Mouse (Mus musculus) limb, embryonic 14.5 days (tissue): Measurements from ENCODE around the gene Zfp217. TPM values are rescaled to one million over a fixed set of nuclear protein-coding genes. Genes with fewer than 3 reads are reported as not detected.

ENCODE experiments used
- ATAC-seq: fragments of 200-750 bp; cut with Nextera tagmentation; 2 replicates; pipeline ENCODE4 v1.8.0; 2017; ENCODE audit warnings: low read depth, moderate number of reproducible peaks, moderate TSS enrichment; ENCODE audit not compliant: low FRiP score
- DNase-seq: peaks from one replicate; pipeline ENCODE4 v3.0.0-alpha.2; 2015; ENCODE audit warnings: low spot score
- H3K27ac ChIP-seq: fragments of 300-500 bp; sonication (generic); replicated peaks from 2 replicates; pipeline ENCODE4 v1.5.1; 2014; ENCODE audit warnings: low read depth, mild to moderate bottlenecking, low read length, moderate library complexity, mixed read lengths
- H3K27me3 ChIP-seq: fragments of 300-500 bp; sonication (generic); 2 replicates; pipeline ENCODE4 v1.6.1; 2014; ENCODE audit warnings: low read length, mixed read lengths; ENCODE audit not compliant: control insufficient read depth, insufficient read depth
- H3K36me3 ChIP-seq: fragments of 300-500 bp; sonication (generic); 2 replicates; pipeline ENCODE4 v1.6.1; 2014; ENCODE audit warnings: mild to moderate bottlenecking, low read length, moderate library complexity, mixed read lengths; ENCODE audit not compliant: control insufficient read depth, insufficient read depth
- H3K4me1 ChIP-seq: fragments of 300-500 bp; sonication (generic); 2 replicates; pipeline ENCODE4 v1.6.1; 2014; ENCODE audit warnings: antibody characterized with exemption, low read length, mixed read lengths; ENCODE audit not compliant: control insufficient read depth, insufficient read depth
- H3K4me2 ChIP-seq: fragments of 300-500 bp; sonication (generic); replicated peaks from 2 replicates; pipeline ENCODE4 v1.6.1; 2014; ENCODE audit warnings: low read depth, mild to moderate bottlenecking, low read length, moderate library complexity; ENCODE audit not compliant: severe bottlenecking
- H3K4me3 ChIP-seq: fragments of 300-500 bp; sonication (generic); replicated peaks from 2 replicates; pipeline ENCODE4 v1.5.1; 2014; ENCODE audit warnings: low read length
- H3K9ac ChIP-seq: fragments of 300-500 bp; sonication (generic); 2 replicates; pipeline ENCODE4 v1.6.1; 2014; ENCODE audit warnings: mild to moderate bottlenecking, low read depth, low read length, moderate library complexity; ENCODE audit not compliant: severe bottlenecking
- H3K9me3 ChIP-seq: fragments of 300-500 bp; sonication (generic); 2 replicates; pipeline ENCODE4 v1.6.1; 2016; ENCODE audit warnings: low read length; ENCODE audit not compliant: control insufficient read depth
- POLR2A ChIP-seq: fragments of 200-500 bp; IDR thresholded peaks from 2 replicates; pipeline ENCODE4 v1.8.0; 2012; ENCODE audit warnings: inconsistent platforms, mild to moderate bottlenecking, moderate library complexity, borderline replicate concordance; ENCODE audit not compliant: insufficient read depth, insufficient read length; ENCODE audit errors: extremely low read depth
- WGBS: fragments of 180-500 bp; shearing (Covaris S2); extraction: QIAGEN DNeasy Blood & Tissue Kit; methylation state at CpG from one replicate; pipeline ENCODE4 v1.1.7; 2014; 5-methylcytosine and 5-hydroxymethylcytosine counted together
- polyA plus RNA-seq, 2 experiments: library from polyadenylated mRNA; depleted of rRNA in 1 of 2; stranded (reverse) in 1 of 2; unstranded in 1 of 2; fragments of >200 nt; fragmentation: Nextera tagmentation in 1 of 2; extraction: Ambion mirVana in 1 of 2; gene quantifications; 2 replicates each; pipeline versions ENCODE4 v1.2.1 to v1.2.3; 2012 to 2014

The Zfp217 gene
- polyA plus RNA-seq, 2 experiments = 4.0 to 11.7 TPM

DNA sequence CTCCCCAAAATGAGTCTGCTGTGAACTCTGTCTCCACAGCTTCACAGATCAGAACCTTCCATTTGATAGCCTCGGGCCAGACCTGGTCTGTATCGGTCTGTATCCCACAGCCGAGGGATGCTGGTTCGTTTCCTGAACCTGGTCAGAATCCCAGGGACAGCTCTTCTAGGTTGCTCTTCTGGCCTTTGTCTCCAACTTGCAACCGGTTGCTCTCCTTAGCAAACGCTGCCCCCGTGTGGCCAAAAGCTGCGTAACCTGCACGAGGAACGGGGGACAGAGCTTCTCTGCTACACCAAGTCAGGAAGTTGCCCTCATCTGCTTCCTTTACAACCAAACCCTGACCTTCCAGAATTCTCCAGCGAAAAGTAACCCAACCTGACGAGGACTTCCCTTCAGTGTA, 46.8 kb downstream of the Zfp217 start:
- TF ChIP-seq POLR2A = no peak
- Histone ChIP-seq H3K4me1 (no peaks in the 10 kb centered on the region; the same call in 1 of the 2 replicates), H3K9me3 (no peaks in the 10 kb centered on the region), H3K9ac (no peak overlapping the region), H3K4me3 (no peak overlapping the region), H3K27me3 (no peaks in the 10 kb centered on the region), H3K4me2 (no peak overlapping the region), H3K36me3 (no peaks in the 10 kb centered on the region), H3K27ac (no peak overlapping the region)
- ATAC-seq = peak; percentile 66
- 3% methylated on average over 12 of the region's 12 CpGs for WGBS
- DNase-seq = peak; percentile 78

DNA sequence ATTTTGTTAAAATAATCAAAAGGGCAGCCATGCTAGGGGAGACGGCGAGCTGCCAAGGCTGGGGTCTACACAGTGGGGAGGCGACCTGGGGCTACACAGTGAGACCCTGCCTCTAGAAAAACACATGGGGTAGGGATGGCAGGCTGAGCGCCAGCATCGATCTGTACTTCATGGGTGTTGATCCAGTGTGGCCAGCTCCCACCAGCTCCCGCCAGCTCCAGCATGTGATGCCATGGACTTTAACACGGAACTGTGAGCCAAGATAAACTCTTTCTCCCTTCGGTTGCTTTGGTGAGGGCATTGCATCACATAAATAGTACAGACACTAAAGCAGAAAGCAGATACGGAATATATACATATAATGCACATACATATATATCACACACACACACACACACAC, 53.0 kb downstream of the Zfp217 start:
- Histone ChIP-seq H3K27me3 (no peaks in the 10 kb centered on the region), H3K36me3 (no peaks in the 10 kb centered on the region), H3K4me2 (no peak overlapping the region), H3K9ac (no peak overlapping the region), H3K9me3 (no peaks in the 10 kb centered on the region), H3K4me1 (0 out of 2 replicates have a peak, but pooled peaks cover 3% of the 10 kb centered on the region), H3K4me3 (no peak overlapping the region), H3K27ac (no peak overlapping the region)
- 90% methylated on average over 9 of the region's 9 CpGs for WGBS
- no peak for DNase-seq
- ATAC-seq = no peak
- TF ChIP-seq POLR2A = no peak

DNA sequence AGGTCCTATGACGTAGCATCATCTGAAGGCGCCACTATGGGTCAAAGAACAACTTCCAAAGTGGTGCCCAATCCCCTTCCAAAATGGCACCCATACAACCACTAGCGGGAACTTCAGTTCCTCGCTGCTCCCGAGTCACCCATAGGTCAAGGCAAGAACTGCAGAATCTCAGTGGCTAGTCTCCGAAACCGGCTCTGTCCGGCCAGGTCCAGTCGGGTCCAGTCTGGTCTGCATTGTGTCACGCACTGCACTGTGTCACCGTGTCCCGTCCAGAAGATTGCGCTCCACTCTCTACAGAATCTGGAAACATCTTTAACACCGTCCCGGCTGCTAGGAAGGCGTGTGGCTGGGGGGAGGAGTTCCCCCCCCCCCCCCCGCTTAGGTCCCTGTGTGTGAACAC, 53.7 kb downstream of the Zfp217 start:
- no peak overlapping the region for H3K4me2 ChIP-seq
- WGBS = 91% methylated on average over 17 of the region's 17 CpGs

DNA sequence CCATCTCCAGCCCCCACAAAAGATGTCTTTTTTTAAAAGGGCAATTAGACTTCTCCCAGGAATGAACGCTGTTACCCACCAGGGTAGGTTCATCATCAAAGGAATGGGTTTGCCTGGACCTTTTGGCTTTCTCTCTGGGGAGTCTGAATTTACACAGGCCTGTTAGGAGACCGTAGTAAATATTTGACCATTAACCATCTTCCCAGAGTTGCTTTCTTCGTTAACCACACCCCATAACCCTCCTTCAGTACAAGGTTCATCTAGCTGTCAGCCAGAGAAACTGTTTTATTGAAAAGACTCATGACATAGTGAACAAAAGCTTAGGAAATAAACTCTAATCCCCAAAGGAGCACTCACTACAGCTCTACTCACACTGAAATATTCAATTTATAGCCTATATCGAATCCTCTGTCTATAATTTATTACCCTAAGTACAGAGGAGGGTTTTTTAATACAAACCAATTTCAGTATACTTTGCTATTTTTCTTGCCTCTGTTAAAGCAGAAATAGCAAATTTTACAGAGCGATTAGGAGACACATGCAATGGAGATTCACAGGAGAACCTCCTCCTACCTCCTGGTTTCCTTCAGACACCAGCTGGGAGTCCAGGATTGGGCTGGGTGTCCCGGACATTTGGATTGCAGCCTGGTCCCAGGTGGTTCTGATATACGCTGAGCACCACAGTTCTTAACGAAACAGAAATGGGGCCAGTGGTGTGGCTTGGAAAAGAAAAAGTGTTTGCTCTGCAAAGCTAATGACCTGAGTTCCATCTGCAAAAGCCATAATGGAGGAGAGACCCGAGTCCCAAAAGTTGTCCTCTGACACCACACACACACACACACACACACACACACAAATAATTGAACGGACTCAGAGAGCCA, 56.1 kb downstream of the Zfp217 start:
- Histone ChIP-seq H3K9ac (no peak overlapping the region), H3K4me3 (no peak overlapping the region), H3K36me3 (no peaks in the 10 kb centered on the region), H3K27ac (no peak overlapping the region), H3K4me2 (no peak overlapping the region), H3K9me3 (no peaks in the 10 kb centered on the region), H3K4me1 (0 out of 2 replicates have a peak, but pooled peaks cover 3% of the 10 kb centered on the region), H3K27me3 (no peaks in the 10 kb centered on the region)
- WGBS = 28% methylated on average over 10 of the region's 10 CpGs
- peak; percentile 81 for ATAC-seq
- TF ChIP-seq POLR2A = no peak
- DNase-seq = peak; percentile 87

More for the DNA sequence above, 53.7 kb downstream of the Zfp217 start:
- Histone ChIP-seq H3K27me3 (no peaks in the 10 kb centered on the region), H3K4me1 (0 out of 2 replicates have a peak, but pooled peaks cover 3% of the 10 kb centered on the region), H3K4me3 (no peak overlapping the region), H3K27ac (no peak overlapping the region), H3K9ac (no peak overlapping the region), H3K36me3 (no peaks in the 10 kb centered on the region), H3K9me3 (no peaks in the 10 kb centered on the region)
- no peak for ATAC-seq
- no peak for DNase-seq
- TF ChIP-seq POLR2A = no peak

DNA sequence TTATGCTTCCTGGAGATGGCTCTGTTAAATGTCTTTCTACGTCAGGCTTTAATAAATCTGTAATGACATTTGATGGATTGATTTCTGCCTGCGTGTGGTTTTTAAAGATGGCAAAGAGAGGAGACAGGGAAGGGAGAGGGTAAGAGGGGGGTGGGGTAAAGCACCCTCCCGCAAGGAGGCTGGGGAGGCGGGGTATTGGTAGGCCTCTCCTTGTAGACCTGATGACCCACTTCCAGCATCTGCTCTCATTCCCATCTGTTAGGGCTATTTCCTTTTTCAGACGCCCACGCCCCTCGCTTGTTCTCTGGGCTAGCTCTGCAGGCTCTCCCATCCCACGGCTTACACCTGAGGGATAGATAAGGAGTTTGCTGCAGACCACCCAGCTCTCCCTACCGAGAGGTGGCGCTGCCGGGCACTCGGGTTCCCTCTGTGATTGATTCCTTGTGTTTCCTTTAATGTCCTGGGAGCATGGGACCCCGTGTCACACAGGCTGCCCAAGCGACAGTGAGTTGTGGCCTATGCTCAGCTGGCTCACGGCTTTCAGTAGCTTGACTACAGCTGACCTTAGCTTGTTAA, 69.4 kb downstream of the Zfp217 start:
- Histone ChIP-seq H3K36me3 (no peaks in the 10 kb centered on the region), H3K9ac (no peak overlapping the region), H3K27ac (no peak overlapping the region), H3K4me2 (no peak overlapping the region), H3K4me3 (no peak overlapping the region), H3K27me3 (no peaks in the 10 kb centered on the region), H3K9me3 (no peaks in the 10 kb centered on the region), H3K4me1 (peaks cover 25% of the 10 kb centered on the region)
- 35% methylated on average over 15 of the region's 15 CpGs for WGBS
- DNase-seq (no peak), ATAC-seq (no peak)
- no peak for TF ChIP-seq POLR2A
